Mouse (Mus musculus) brown adipose tissue, adult 24 weeks (tissue): ENCODE results near the gene Dcp1a. TPM values are rescaled to one million over a fixed set of nuclear protein-coding genes. Genes with fewer than 3 reads are reported as not detected.

ENCODE experiments used
- H3K27ac ChIP-seq: fragments of 200-500 bp; replicated peaks from 2 replicates; pipeline ENCODE4 v1.5.1; 2012; ENCODE audit warnings: low read depth, mild to moderate bottlenecking, low read length
- H3K4me1 ChIP-seq: fragments of 200-500 bp; 2 replicates; pipeline ENCODE4 v1.6.1; 2012; ENCODE audit warnings: low read length, mixed read lengths; ENCODE audit not compliant: control insufficient read depth, insufficient read depth, insufficient read length
- H3K4me3 ChIP-seq: fragments of 200-500 bp; 2 replicates; pipeline ENCODE4 v1.5.1; 2012; ENCODE audit warnings: low read depth, mild to moderate bottlenecking, low read length, moderate library complexity; ENCODE audit not compliant: insufficient read depth
- polyA plus RNA-seq: library from polyadenylated mRNA; stranded (reverse); fragments of >200 nt; gene quantifications from 2 replicates; pipeline ENCODE4 v1.2.4, GENCODE M21; 2012; ENCODE audit not compliant: missing spikeins, insufficient read depth, insufficient read length

Gene Dcp1a
- polyA plus RNA-seq, 1 experiment: 8.3 TPM

DNA sequence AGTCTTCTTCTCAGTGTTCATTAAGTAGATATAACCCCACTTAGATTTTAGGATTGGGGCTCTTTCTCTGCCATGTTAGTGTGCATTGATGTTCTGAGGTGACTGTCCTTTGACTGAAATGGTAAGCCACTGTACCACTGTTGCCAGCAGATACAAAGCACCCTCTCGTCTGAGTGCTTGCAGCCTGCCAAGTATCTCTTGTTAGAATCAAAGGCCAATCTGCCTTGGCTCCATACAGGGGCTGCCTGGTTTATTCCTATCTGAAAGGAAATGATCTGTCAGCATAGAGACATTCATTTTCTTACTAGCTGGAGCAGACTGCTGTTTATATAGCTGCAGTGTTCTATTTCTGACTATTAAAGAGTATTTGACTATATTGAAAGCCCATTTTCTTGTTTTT, 13.9 kb downstream of the Dcp1a start:
- Histone ChIP-seq H3K27ac (no peak overlapping the region), H3K4me3 (no peak overlapping the region), H3K4me1 (no peaks in the 10 kb centered on the region)

DNA sequence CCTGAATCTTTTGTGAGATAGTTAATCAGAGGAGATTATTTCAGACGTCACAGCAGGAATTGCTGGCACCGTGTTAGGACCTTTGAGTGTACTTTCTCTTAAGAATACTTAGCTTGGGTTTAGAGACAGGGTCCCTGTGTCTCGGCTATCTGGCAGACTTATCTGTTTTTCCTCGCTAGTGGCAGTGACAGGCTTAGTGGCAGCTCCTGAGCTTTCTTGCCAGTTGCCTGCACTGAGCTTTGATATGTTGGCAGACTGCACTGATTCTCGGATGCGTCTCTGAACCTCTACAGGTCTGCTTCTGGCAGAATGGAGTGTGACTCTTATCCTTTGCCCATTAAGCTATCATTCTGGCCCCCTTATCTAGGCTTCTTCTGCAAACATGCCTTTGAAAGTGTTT, 15.7 kb downstream of the Dcp1a start:
- H3K4me3 ChIP-seq: no peak overlapping the region
- H3K4me1 ChIP-seq: no peaks in the 10 kb centered on the region
- H3K27ac ChIP-seq: no peak overlapping the region

- Histone ChIP-seq H3K4me1 (no peaks in the 10 kb centered on the region), H3K27ac (no peak overlapping the region), H3K4me3 (no peak overlapping the region)
These were observed 18.9 kb downstream of the Dcp1a start for GRCm38 (mm10) chr14:30498202-30498601.

DNA sequence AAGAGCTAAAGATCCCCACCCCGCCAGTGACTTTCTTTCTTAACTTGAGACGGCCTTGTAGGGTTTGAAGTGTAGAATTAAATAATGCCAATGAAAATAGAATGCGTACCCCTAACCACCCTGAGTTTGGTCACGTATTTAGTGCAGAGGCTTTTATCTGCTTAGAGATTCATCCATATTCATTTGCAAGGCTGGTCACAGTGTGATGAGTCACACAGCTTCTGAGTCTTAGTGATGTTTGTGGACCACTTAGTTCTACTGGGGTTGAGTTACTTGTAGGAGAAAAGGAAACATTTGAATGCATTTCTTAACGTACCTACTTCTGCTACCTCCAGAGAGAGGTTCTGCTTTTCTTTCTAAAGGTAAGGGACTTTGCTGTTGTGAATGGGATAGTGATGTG, 25.7 kb downstream of the Dcp1a start:
- no peak overlapping the region for H3K4me3 ChIP-seq
- H3K4me1 ChIP-seq: no peaks in the 10 kb centered on the region
- H3K27ac ChIP-seq: no peak overlapping the region

GRCm38 (mm10) chr14:30510214-30510763, 31.0 kb downstream of the Dcp1a start:
- Histone ChIP-seq H3K27ac (no peak overlapping the region), H3K4me3 (no peak overlapping the region), H3K4me1 (no peaks in the 10 kb centered on the region)

DNA sequence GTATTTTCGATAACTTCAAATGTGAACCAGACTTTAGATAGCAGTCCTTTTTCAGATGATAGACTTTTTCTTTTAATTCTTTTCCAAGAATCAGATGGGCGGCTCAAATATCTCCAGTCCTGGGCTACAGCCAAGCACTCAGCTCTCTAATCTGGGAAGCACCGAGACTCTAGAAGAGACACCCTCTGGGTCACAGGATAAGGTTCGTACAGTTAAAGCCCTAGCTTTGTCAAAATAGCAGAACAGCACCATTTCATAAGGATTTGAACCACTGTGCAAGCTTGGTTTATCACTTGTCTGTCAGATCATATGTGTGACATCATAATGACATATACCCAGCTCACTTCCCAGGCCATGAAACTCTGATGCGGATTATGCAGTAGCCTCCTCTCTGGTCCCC, 33.6 kb downstream of the Dcp1a start:
- Histone ChIP-seq H3K4me1 (no peaks in the 10 kb centered on the region), H3K4me3 (no peak overlapping the region), H3K27ac (no peak overlapping the region)

DNA sequence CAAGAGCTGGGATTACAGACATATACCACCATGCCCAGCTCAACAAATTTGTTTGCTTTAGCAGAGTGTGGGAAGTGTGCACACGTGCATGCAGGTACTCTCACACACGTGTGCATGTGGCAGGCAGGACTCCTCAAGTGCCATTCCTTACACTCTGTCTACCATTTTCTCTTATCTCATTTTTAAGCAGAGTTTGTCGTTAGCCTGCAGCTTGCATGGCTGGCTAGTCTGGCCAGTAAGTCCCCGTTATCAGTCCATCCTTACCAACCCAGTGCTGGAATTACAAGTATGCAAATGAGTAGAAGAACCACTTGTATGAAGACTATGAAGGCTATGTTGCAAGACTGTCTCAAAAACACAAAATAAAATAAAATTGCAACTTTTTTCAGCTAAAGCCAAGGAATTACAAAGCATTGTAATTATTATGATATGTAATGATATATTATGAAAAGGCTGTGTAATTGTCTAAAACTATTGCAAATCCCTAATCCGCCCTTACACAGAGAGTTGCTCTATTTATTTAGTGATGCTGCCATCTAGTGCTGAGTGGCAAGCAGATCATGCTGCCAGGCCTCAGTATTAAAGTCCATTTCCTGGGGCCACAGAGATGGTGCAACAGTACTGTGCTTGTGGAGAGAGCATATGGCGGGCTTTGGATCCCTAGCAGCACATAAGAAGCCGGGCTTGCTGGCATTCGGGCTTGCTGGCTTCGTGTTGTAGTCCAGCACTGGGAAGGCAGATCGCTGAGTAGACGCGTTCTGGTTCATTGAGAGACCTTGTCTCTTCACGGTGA, 36.8 kb downstream of the Dcp1a start:
- no peak overlapping the region for H3K4me3 ChIP-seq
- no peaks in the 10 kb centered on the region for H3K4me1 ChIP-seq
- no peak overlapping the region for H3K27ac ChIP-seq

DNA sequence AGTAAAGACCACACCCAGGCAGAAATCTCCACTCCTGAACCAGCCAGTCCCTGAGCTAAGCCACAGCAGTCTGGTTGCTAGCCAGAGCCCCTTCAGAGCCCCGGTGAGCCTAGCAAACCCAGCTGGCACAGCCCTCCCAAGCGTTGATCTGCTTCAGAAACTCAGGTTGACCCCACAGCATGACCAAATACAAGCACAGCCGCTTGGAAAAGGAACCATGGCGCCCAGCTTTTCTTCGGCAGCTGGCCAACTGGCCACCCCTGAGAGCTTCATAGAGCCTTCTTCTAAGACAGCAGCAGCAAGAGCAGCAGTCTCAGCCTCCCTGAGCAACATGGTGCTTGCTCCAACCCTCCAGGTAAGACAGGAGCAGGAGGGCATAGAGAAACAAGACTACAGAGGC, 40.0 kb downstream of the Dcp1a start:
- Histone ChIP-seq H3K4me1 (no peaks in the 10 kb centered on the region), H3K27ac (no peak overlapping the region), H3K4me3 (no peak overlapping the region)

DNA sequence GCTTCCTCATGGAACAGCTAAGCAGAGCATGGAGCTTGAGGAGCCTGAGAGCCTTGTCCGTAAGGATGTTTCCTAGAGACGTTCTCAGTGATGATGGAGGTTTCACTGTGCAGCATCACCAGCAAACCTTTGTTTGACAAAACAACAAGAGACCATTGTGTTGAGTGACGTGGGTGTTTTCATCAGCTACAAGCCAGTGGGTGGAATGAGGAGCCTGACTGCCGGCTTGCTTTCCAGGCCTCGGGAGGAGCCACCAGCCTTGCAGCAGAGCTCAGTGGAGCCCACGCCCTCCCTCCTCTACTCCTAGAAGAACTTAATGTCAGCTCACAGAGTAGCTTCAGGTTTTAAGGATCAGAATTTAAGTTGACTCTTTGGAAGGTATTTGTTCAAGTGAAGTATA, 44.0 kb downstream of the Dcp1a start:
- H3K4me3 ChIP-seq: no peak overlapping the region
- H3K27ac ChIP-seq: no peak overlapping the region
- no peaks in the 10 kb centered on the region for H3K4me1 ChIP-seq

DNA sequence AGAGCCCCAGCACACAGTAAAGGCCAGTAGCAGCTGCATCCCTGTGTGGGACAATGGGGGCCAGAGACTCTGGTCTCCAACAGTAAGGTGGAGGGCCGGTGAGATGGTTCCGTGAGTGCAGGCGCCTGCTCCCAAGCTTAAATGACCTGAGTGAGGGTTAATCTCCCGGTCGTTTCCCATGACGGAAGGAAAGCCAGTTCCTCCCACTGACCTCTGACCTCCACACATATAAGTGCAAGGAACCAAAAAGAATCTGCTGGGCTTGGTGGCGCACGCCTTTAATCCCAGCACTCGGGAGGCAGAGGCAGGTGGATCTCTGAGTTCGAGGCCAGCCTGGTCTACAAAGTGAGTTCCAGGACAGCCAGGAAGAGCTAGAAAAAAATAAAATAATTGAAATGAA, 49.1 kb downstream of the Dcp1a start:
- Histone ChIP-seq H3K4me3 (no peak overlapping the region), H3K4me1 (no peaks in the 10 kb centered on the region), H3K27ac (no peak overlapping the region)

- Histone ChIP-seq H3K4me1 (no peaks in the 10 kb centered on the region), H3K27ac (no peak overlapping the region), H3K4me3 (no peak overlapping the region)
These were observed 49.6 kb downstream of the Dcp1a start for GRCm38 (mm10) chr14:30528961-30529360.

GRCm38 (mm10) chr14:30529454-30529853, 50.1 kb downstream of the Dcp1a start:
- Histone ChIP-seq H3K27ac (no peak overlapping the region), H3K4me3 (no peak overlapping the region), H3K4me1 (no peaks in the 10 kb centered on the region; the same call in 1 of the 2 replicates)

DNA sequence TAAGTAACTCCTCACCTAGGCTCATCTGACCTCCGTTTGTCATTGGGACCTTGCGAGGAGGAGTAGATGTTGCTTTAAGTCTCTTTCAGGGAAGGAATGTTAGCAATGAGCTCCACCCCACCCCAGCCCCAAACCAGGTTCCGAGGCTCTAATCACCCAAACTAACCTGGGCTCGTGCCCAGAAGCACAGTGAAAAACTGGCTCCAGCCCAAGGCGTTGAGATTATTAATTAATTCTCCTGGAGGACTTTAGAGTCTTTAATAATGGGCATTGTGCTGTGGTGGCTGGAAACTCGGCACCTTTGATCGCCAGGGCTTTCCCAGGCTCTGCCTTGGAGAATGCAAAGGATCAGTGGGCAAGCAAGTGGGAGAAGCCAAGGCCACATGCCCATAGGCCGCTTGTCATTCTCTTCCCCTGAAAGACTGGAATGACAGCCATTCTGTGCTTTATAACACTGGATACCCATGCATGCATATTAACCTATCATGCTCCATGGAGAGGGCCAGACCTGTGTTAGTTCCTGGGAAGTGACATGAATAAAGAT, 51.5 kb downstream of the Dcp1a start:
- Histone ChIP-seq H3K4me1 (no peaks in the 10 kb centered on the region; the same call in 1 of the 2 replicates), H3K27ac (no peak overlapping the region), H3K4me3 (no peak overlapping the region)

GRCm38 (mm10) chr14:30531431-30531830, 52.1 kb downstream of the Dcp1a start:
- Histone ChIP-seq H3K27ac (no peak overlapping the region), H3K4me3 (no peak overlapping the region), H3K4me1 (no peaks in the 10 kb centered on the region; the same call in 1 of the 2 replicates)

DNA sequence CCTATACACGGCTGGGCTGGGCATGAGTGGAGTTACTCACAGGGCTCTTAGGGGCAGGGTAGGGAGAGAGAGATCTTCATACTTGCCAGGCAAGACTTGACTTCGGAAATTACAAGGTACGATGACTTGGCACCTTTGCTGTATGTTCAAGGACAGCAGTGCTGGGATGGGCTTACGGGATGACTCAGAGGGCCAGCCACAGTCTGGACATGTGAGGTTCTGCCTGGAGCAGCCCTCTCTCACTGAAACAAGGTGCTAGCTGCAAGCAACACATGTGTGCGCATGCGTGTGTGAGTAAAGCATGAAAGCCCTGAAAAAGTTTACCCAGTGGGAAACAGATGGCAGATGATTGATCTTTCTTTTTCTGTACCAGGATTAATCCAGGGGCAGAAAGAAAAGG, 52.6 kb downstream of the Dcp1a start:
- Histone ChIP-seq H3K4me1 (no peaks in the 10 kb centered on the region; the same call in 1 of the 2 replicates), H3K4me3 (no peak overlapping the region), H3K27ac (no peak overlapping the region)
